Mouse (Mus musculus) neural tube, embryonic 12.5 days (tissue): Measurements from ENCODE around the gene Rad18. TPM values are rescaled to one million over a fixed set of nuclear protein-coding genes. Genes with fewer than 3 reads are reported as not detected.
"Not testable (repeated sequence)": the region's sequence is repeated elsewhere in the genome, so short reads cannot be mapped to it uniquely, and the experiment has no call there.

Source experiments
- ATAC-seq: fragments of 200-750 bp; cut with Nextera tagmentation; 2 replicates; pipeline ENCODE4 v1.8.0; 2017; ENCODE audit warnings: low read depth, mild to moderate bottlenecking, moderate TSS enrichment, moderate library complexity; ENCODE audit not compliant: low FRiP score
- H3K27ac ChIP-seq: fragments of 300-500 bp; sonication (generic); 2 replicates; pipeline ENCODE4 v1.5.1; 2016
- H3K27me3 ChIP-seq: fragments of 300-500 bp; sonication (generic); replicated peaks from 2 replicates; pipeline ENCODE4 v1.6.1; 2016; ENCODE audit warnings: mild to moderate bottlenecking
- H3K36me3 ChIP-seq: fragments of 300-500 bp; sonication (generic); 2 replicates; pipeline ENCODE4 v1.6.1; 2016; ENCODE audit warnings: mild to moderate bottlenecking
- H3K4me1 ChIP-seq: fragments of 300-500 bp; sonication (generic); 2 replicates; pipeline ENCODE4 v1.6.1; 2016
- H3K4me2 ChIP-seq: fragments of 300-500 bp; sonication (generic); replicated peaks from 2 replicates; pipeline ENCODE4 v1.6.1; 2016; ENCODE audit warnings: mild to moderate bottlenecking
- H3K4me3 ChIP-seq: fragments of 300-500 bp; sonication (generic); 2 replicates; pipeline ENCODE4 v1.5.1; 2016
- H3K9ac ChIP-seq: fragments of 300-500 bp; sonication (generic); 2 replicates; pipeline ENCODE4 v1.6.1; 2016; ENCODE audit warnings: mild to moderate bottlenecking
- H3K9me3 ChIP-seq: fragments of 300-500 bp; sonication (generic); 2 replicates; pipeline ENCODE4 v1.6.1; 2016; ENCODE audit warnings: mild to moderate bottlenecking
- WGBS: fragments of 180-500 bp; shearing (Covaris S2); methylation state at CpG from one replicate; pipeline ENCODE4 v1.1.7; 2016; 5-methylcytosine and 5-hydroxymethylcytosine counted together
- polyA plus RNA-seq: library from polyadenylated mRNA; unstranded; fragments of >200 nt; fragmentation: Nextera tagmentation; extraction: Ambion mirVana; gene quantifications from 2 replicates; pipeline ENCODE4 v1.2.1, GENCODE M21; 2016

Rad18 gene
- polyA plus RNA-seq, 1 experiment from 2014 or later, result 26.2 TPM

- Histone ChIP-seq H3K4me2 (no peak overlapping the region), H3K9me3 (no peaks in the 10 kb centered on the region), H3K27me3 (no peaks in the 10 kb centered on the region), H3K4me1 (no peaks in the 10 kb centered on the region), H3K9ac (no peak overlapping the region), H3K36me3 (peaks cover 54% of the 10 kb centered on the region), H3K27ac (no peak overlapping the region), H3K4me3 (no peak overlapping the region)
- 77% methylated on average over 5 of the region's 5 CpGs for whole genome bisulfite sequencing
- no peak for ATAC-seq
Measured at GRCm38 (mm10) chr6:112720409-112721080, 24.1 kb upstream of the Rad18 start.

DNA sequence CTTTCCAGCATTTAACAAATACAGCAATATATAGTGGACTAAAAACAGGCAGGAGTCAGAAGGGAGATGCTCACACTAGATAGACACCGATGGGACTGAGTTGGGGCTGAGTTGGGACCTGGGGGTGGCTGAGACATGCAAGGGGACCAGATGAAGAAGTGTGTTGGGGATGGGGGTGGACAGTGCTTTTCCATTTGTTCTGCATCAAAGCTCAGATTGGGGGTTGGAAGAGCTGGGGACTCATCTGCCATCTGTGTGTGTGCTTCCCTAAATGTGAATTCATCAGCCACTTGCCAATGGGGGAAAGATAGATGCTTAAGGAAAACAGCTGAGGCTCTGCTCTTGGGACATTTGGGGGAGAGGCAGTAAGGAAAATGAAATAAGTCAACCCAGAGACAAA is 23.5 kb upstream of the Rad18 start:
- H3K4me2 ChIP-seq, result no peak overlapping the region
- no peaks in the 10 kb centered on the region for H3K4me1 ChIP-seq
- 83% methylated on average over 1 of the region's 1 CpGs for WGBS
- peaks cover 49% of the 10 kb centered on the region for H3K36me3 ChIP-seq
- 0 out of 2 replicates have a peak, but pooled peaks have one; percentile 32 for ATAC-seq
- H3K27me3 ChIP-seq, result no peaks in the 10 kb centered on the region
- no peak overlapping the region for H3K9ac ChIP-seq
- no peak overlapping the region for H3K4me3 ChIP-seq
- no peaks in the 10 kb centered on the region for H3K9me3 ChIP-seq
- H3K27ac ChIP-seq, result no peak overlapping the region

DNA sequence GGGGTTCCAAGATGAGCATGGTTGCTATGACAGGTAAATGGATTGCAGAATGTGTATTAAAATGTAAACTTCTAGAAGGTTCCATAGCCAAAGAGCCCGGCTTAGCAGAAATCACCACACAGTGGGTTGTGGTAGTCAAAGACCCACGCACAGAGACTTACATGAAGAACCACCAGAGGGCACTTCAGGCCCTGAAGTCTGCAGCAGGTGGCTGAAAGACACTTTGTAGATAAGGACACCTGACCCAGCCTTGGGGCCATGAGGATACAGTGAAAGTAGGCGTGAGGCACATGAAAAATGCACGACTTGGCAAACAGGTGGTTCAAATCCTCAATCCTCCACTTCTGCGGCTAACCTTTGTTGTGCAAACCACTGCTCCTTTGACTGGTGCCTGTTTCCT is 20.7 kb upstream of the Rad18 start:
- H3K27me3 ChIP-seq, result no peaks in the 10 kb centered on the region
- ATAC-seq, result no peak
- 62% methylated on average over 5 of the region's 5 CpGs for WGBS
- no peak overlapping the region for H3K27ac ChIP-seq
- peaks cover 28% of the 10 kb centered on the region for H3K36me3 ChIP-seq
- H3K9ac ChIP-seq, result no peak overlapping the region
- no peak overlapping the region for H3K4me2 ChIP-seq
- 0 out of 2 replicates have a peak, but pooled peaks cover 3% of the 10 kb centered on the region for H3K9me3 ChIP-seq
- no peaks in the 10 kb centered on the region for H3K4me1 ChIP-seq
- no peak overlapping the region for H3K4me3 ChIP-seq

DNA sequence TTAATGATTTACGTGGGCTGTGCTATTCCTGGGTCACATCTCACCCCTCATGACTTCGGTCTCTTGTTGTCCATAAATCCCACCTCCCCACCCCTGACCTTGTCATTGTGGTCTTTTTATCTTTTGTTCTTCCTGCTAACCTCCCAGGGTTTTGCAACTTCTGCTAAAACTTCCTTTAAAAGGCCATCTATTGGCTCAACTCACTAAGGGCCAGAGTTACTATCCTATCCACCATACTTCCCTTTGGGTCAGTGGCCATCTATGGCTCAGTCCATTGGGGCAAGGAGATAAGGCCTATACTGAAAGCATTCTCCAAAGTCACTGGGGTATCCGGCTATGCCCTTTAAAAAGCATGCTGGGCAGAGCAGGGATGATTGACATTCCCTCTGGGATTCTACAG is 17.5 kb upstream of the Rad18 start:
- ATAC-seq, result no peak
- Histone ChIP-seq H3K36me3 (0 out of 2 replicates have a peak, but pooled peaks cover 4% of the 10 kb centered on the region), H3K27me3 (no peaks in the 10 kb centered on the region), H3K27ac (no peak overlapping the region), H3K9ac (no peak overlapping the region), H3K9me3 (0 out of 2 replicates have a peak, but pooled peaks cover 5% of the 10 kb centered on the region), H3K4me3 (no peak overlapping the region), H3K4me1 (no peaks in the 10 kb centered on the region), H3K4me2 (no peak overlapping the region)
- WGBS, result 72% methylated on average over 3 of the region's 3 CpGs

- H3K27ac ChIP-seq, H3K9me3 ChIP-seq, H3K36me3 ChIP-seq, H3K4me2 ChIP-seq, H3K9ac ChIP-seq, ATAC-seq, H3K4me3 ChIP-seq, H3K4me1 ChIP-seq, H3K27me3 ChIP-seq: not testable (repeated sequence)
- WGBS, result 90% methylated on average over 4 of the region's 4 CpGs
Measured at GRCm38 (mm10) chr6:112702296-112702695, 5.8 kb upstream of the Rad18 start.

DNA sequence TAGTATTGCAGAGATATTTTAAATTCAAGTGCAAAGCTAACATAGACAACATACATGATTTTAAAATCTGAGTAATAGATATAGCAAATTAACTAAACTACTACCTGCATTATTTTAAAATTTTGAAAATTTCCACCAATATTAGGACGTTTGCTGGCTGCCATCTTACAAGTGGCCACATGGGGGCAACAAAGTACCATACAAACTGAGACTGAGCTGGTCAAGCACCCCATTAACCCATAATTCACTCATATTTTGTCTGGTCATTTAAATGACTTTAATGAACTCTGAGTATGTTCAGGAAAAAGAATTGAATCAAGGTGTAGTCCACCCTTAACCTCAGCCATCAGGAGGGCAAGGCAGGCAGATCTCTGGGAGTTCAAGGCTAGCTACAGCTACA is 3.9 kb upstream of the Rad18 start:
- peaks cover 7% of the 10 kb centered on the region for H3K4me1 ChIP-seq
- no peaks in the 10 kb centered on the region for H3K27me3 ChIP-seq
- no peaks in the 10 kb centered on the region for H3K36me3 ChIP-seq
- H3K4me2 ChIP-seq, result no peak overlapping the region
- 0% methylated on average over 1 of the region's 1 CpGs for WGBS
- no peaks in the 10 kb centered on the region for H3K9me3 ChIP-seq
- H3K27ac ChIP-seq, result no peak overlapping the region
- ATAC-seq, result no peak
- no peak overlapping the region for H3K9ac ChIP-seq
- H3K4me3 ChIP-seq, result no peak overlapping the region

DNA sequence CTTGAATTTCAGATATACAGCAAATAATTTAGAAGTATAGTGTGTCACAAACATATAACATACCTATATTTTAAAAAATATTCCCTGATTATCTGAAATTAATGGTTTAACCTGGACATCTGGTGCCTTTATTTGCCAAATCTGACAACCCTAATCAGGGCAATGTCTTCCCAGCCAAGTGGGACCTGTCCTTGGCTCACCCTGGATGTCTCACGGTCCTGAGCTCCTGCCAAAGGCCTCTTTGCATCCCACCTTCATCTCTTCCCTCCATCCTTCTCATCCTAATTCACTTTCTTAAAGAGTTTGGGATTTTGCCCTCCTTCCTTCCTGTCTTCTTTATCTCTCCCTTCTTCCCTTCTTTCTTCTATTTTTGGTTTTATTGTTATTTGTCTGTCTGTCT is 2.6 kb upstream of the Rad18 start:
- Histone ChIP-seq H3K27me3 (no peaks in the 10 kb centered on the region), H3K36me3 (no peaks in the 10 kb centered on the region), H3K4me2 (no peak overlapping the region), H3K9ac (no peak overlapping the region), H3K4me3 (no peak overlapping the region), H3K4me1 (peaks cover 12% of the 10 kb centered on the region), H3K27ac (no peak overlapping the region), H3K9me3 (no peaks in the 10 kb centered on the region)
- no peak for ATAC-seq
- 74% methylated on average over 1 of the region's 1 CpGs for WGBS

DNA sequence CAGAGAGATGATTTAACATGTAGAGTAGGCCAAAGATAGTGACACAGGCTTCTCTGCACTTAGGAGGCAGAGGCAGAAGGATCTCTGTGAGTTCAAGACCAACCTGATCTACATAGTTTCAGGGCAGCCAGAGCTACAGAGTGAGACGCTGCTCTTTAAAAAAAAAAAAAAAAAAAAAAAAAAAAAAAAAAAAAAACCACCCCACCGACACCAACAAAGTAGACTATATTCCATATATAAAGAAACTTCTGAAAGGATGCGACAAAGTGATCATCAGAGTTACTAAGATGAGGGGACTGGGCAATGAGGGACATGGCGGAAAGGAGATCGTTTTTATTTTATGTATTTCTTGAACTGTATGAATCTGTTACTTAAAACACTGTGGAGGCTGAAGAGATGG is 2.0 kb downstream of the Rad18 start:
- Histone ChIP-seq H3K27me3 (no peaks in the 10 kb centered on the region), H3K9ac (no peak overlapping the region), H3K9me3 (no peaks in the 10 kb centered on the region), H3K4me1 (peaks cover 12% of the 10 kb centered on the region), H3K27ac (no peak overlapping the region), H3K4me2 (no peak overlapping the region), H3K36me3 (no peaks in the 10 kb centered on the region), H3K4me3 (no peak overlapping the region)
- no peak for ATAC-seq
- 92% methylated on average over 5 of the region's 5 CpGs for WGBS

- Histone ChIP-seq H3K9ac (no peak overlapping the region), H3K4me2 (no peak overlapping the region), H3K36me3 (no peaks in the 10 kb centered on the region), H3K4me3 (no peak overlapping the region), H3K4me1 (peaks cover 12% of the 10 kb centered on the region), H3K27ac (no peak overlapping the region), H3K27me3 (no peaks in the 10 kb centered on the region), H3K9me3 (no peaks in the 10 kb centered on the region)
- no peak for ATAC-seq
- WGBS, result 97% methylated on average over 1 of the region's 1 CpGs
Measured at GRCm38 (mm10) chr6:112691523-112691922, 5.0 kb downstream of the Rad18 start.

DNA sequence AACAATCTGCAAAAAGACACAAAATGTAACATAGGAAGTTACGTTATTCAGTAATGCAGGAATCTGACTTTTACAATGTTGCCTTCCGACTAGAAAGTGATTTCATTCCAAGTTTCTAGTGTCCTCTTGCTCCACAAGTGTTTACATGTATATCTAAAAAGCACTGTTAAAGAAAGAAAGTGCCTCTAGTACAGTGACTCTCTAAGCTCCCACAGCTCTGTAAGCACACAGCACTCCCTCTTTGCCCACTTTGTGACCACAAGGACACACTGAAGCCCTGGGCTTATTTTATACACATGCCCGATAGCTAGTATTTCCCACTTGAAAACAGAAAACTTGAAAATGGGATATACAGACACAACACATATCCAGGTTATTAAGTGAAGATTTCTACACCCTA is 8.5 kb downstream of the Rad18 start:
- Histone ChIP-seq H3K4me3 (no peak overlapping the region), H3K27ac (no peak overlapping the region), H3K9ac (no peak overlapping the region), H3K27me3 (no peaks in the 10 kb centered on the region), H3K36me3 (no peaks in the 10 kb centered on the region), H3K4me1 (no peaks in the 10 kb centered on the region), H3K4me2 (no peak overlapping the region), H3K9me3 (no peaks in the 10 kb centered on the region)
- 94% methylated on average over 3 of the region's 3 CpGs for WGBS
- ATAC-seq, result no peak

GRCm38 (mm10) chr6:112686485-112686884 is 10.0 kb downstream of the Rad18 start:
- Histone ChIP-seq H3K4me2 (no peak overlapping the region), H3K4me1 (no peaks in the 10 kb centered on the region), H3K36me3 (peaks cover 6% of the 10 kb centered on the region; the same call in 1 of the 2 replicates), H3K4me3 (no peak overlapping the region), H3K9me3 (no peaks in the 10 kb centered on the region), H3K27me3 (no peaks in the 10 kb centered on the region), H3K9ac (no peak overlapping the region), H3K27ac (no peak overlapping the region)
- 83% methylated on average over 7 of the region's 7 CpGs for WGBS
- no peak for ATAC-seq

GRCm38 (mm10) chr6:112684065-112684464 is 12.4 kb downstream of the Rad18 start:
- Histone ChIP-seq H3K4me2 (no peak overlapping the region), H3K4me3 (no peak overlapping the region), H3K27ac (no peak overlapping the region), H3K27me3 (no peaks in the 10 kb centered on the region), H3K4me1 (no peaks in the 10 kb centered on the region), H3K36me3 (peaks cover 12% of the 10 kb centered on the region; the same call in 1 of the 2 replicates), H3K9ac (no peak overlapping the region), H3K9me3 (no peaks in the 10 kb centered on the region)
- no peak for ATAC-seq
- 86% methylated on average over 2 of the region's 2 CpGs for WGBS

DNA sequence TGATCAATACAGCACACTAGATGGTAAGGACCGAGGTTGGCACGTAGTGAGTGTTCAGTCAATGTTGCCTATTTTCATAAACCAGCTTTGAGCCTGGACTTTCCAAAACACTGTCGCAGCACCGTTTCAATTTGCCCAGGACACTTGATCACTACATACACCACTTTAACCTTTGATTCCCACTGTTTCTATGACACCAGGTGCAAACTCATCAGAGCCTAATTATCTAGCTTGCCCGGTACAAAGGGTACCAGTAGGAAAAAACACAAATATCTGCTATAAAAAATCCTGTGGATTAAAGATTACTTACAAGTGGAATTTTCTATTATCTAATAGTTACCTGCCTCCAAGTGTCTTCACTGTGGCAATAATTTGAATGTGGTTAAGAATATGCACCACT is 64.4 kb downstream of the Rad18 start:
- Histone ChIP-seq H3K36me3 (no peaks in the 10 kb centered on the region), H3K9me3 (no peaks in the 10 kb centered on the region), H3K4me2 (no peak overlapping the region), H3K9ac (no peak overlapping the region), H3K4me1 (no peaks in the 10 kb centered on the region), H3K27me3 (no peaks in the 10 kb centered on the region), H3K4me3 (no peak overlapping the region), H3K27ac (no peak overlapping the region)
- WGBS, result 93% methylated on average over 5 of the region's 5 CpGs
- ATAC-seq, result no peak
